Mouse (Mus musculus) kidney, embryonic 16.5 days (tissue): ENCODE results near the gene Eya2. TPM values are rescaled to one million over a fixed set of nuclear protein-coding genes. Genes with fewer than 3 reads are reported as not detected.

Source experiments
- ATAC-seq: fragments of 200-750 bp; cut with Nextera tagmentation; 2 replicates; pipeline ENCODE4 v1.8.0; 2017; ENCODE audit warnings: moderate TSS enrichment; ENCODE audit not compliant: low FRiP score, low TSS enrichment
- H3K27ac ChIP-seq: fragments of 300-500 bp; sonication (generic); 2 replicates; pipeline ENCODE4 v1.5.1; 2014; ENCODE audit warnings: low read length
- H3K27me3 ChIP-seq: fragments of 300-500 bp; sonication (generic); 2 replicates; pipeline ENCODE4 v1.6.1; 2014; ENCODE audit warnings: low read length, control low read depth, mixed read lengths; ENCODE audit not compliant: insufficient read depth
- H3K36me3 ChIP-seq: fragments of 300-500 bp; sonication (generic); 2 replicates; pipeline ENCODE4 v1.6.1; 2014; ENCODE audit warnings: low read length, control low read depth, mixed read lengths; ENCODE audit not compliant: insufficient read depth
- H3K4me1 ChIP-seq: fragments of 300-500 bp; sonication (generic); 2 replicates; pipeline ENCODE4 v1.6.1; 2014; ENCODE audit warnings: low read length, control low read depth, mixed read lengths; ENCODE audit not compliant: insufficient read depth
- H3K4me2 ChIP-seq: fragments of 300-500 bp; sonication (generic); replicated peaks from 2 replicates; pipeline ENCODE4 v1.6.1; 2014; ENCODE audit warnings: low read depth, low read length
- H3K4me3 ChIP-seq: fragments of 300-500 bp; sonication (generic); 2 replicates; pipeline ENCODE4 v1.5.1; 2014; ENCODE audit warnings: mild to moderate bottlenecking, low read length
- H3K9ac ChIP-seq: fragments of 300-500 bp; sonication (generic); replicated peaks from 2 replicates; pipeline ENCODE4 v1.6.1; 2014; ENCODE audit warnings: low read length
- H3K9me3 ChIP-seq: fragments of 300-500 bp; sonication (generic); 2 replicates; pipeline ENCODE4 v1.6.1; 2016; ENCODE audit warnings: low read length, control low read depth
- WGBS: fragments of 180-500 bp; shearing (Covaris S2); extraction: QIAGEN DNeasy Blood & Tissue Kit; methylation state at CpG from one replicate; pipeline ENCODE4 v1.1.7; 2014; 5-methylcytosine and 5-hydroxymethylcytosine counted together
- polyA plus RNA-seq: library from polyadenylated mRNA; unstranded; fragments of >200 nt; fragmentation: Nextera tagmentation; extraction: Ambion mirVana; gene quantifications from 2 replicates; pipeline ENCODE4 v1.2.1, GENCODE M21; 2015

Eya2 gene
- polyA plus RNA-seq, 1 experiment from 2014 or later: 6.8 TPM

- H3K9ac ChIP-seq: 0 out of 2 replicates have a peak overlapping the region, but pooled peaks have one; percentile 3
- H3K27ac ChIP-seq: 0 out of 2 replicates have a peak overlapping the region, but pooled peaks have one; percentile 13
- H3K27me3 ChIP-seq: no peaks in the 10 kb centered on the region
- H3K9me3 ChIP-seq: no peaks in the 10 kb centered on the region
- no peaks in the 10 kb centered on the region for H3K36me3 ChIP-seq
- no peak for ATAC-seq
- WGBS: 46% methylated on average over 9 of the region's 9 CpGs
- H3K4me2 ChIP-seq: no peak overlapping the region
- no peak overlapping the region for H3K4me3 ChIP-seq
- H3K4me1 ChIP-seq: peaks cover 41% of the 10 kb centered on the region
Observed at GRCm38 (mm10) chr2:165654151-165654550, 59.3 kb downstream of the Eya2 start.

- H3K4me3 ChIP-seq: no peak overlapping the region
- H3K27ac ChIP-seq: no peak overlapping the region
- no peak overlapping the region for H3K4me2 ChIP-seq
- 78% methylated on average over 10 of the region's 10 CpGs for WGBS
- H3K4me1 ChIP-seq: peaks cover 46% of the 10 kb centered on the region
- no peak for ATAC-seq
- H3K9me3 ChIP-seq: no peaks in the 10 kb centered on the region
- no peaks in the 10 kb centered on the region for H3K27me3 ChIP-seq
- no peaks in the 10 kb centered on the region for H3K36me3 ChIP-seq
- no peak overlapping the region for H3K9ac ChIP-seq
Observed at GRCm38 (mm10) chr2:165654696-165655491, 60.1 kb downstream of the Eya2 start.

GRCm38 (mm10) chr2:165656541-165656940 is 61.7 kb downstream of the Eya2 start:
- Histone ChIP-seq H3K9ac (no peak overlapping the region), H3K9me3 (no peaks in the 10 kb centered on the region), H3K27ac (no peak overlapping the region), H3K4me2 (no peak overlapping the region), H3K4me1 (peaks cover 35% of the 10 kb centered on the region), H3K4me3 (no peak overlapping the region), H3K27me3 (no peaks in the 10 kb centered on the region), H3K36me3 (no peaks in the 10 kb centered on the region)
- WGBS: 91% methylated on average over 4 of the region's 4 CpGs
- ATAC-seq: no peak

GRCm38 (mm10) chr2:165656956-165657355 is 62.1 kb downstream of the Eya2 start:
- ATAC-seq: no peak
- Histone ChIP-seq H3K4me2 (no peak overlapping the region), H3K9me3 (no peaks in the 10 kb centered on the region), H3K4me3 (no peak overlapping the region), H3K9ac (no peak overlapping the region), H3K4me1 (peaks cover 32% of the 10 kb centered on the region), H3K27me3 (no peaks in the 10 kb centered on the region), H3K27ac (no peak overlapping the region), H3K36me3 (no peaks in the 10 kb centered on the region)
- WGBS: 71% methylated on average over 6 of the region's 6 CpGs

- H3K4me1 ChIP-seq: peaks cover 6% of the 10 kb centered on the region; the same call in 1 of the 2 replicates
- ATAC-seq: no peak
- no peak overlapping the region for H3K4me3 ChIP-seq
- H3K27ac ChIP-seq: no peak overlapping the region
- H3K9me3 ChIP-seq: no peaks in the 10 kb centered on the region
- H3K27me3 ChIP-seq: no peaks in the 10 kb centered on the region
- H3K36me3 ChIP-seq: no peaks in the 10 kb centered on the region
- H3K9ac ChIP-seq: no peak overlapping the region
- no peak overlapping the region for H3K4me2 ChIP-seq
- 74% methylated on average over 5 of the region's 5 CpGs for WGBS
Observed at GRCm38 (mm10) chr2:165659552-165659951, 64.7 kb downstream of the Eya2 start.

GRCm38 (mm10) chr2:165663266-165663665 is 68.4 kb downstream of the Eya2 start:
- Histone ChIP-seq H3K4me1 (peaks cover 4% of the 10 kb centered on the region; the same call in 1 of the 2 replicates), H3K9me3 (no peaks in the 10 kb centered on the region), H3K36me3 (no peaks in the 10 kb centered on the region), H3K4me2 (no peak overlapping the region), H3K9ac (no peak overlapping the region), H3K4me3 (no peak overlapping the region), H3K27ac (no peak overlapping the region), H3K27me3 (no peaks in the 10 kb centered on the region)
- 85% methylated on average over 7 of the region's 7 CpGs for WGBS
- ATAC-seq: no peak

GRCm38 (mm10) chr2:165664648-165665047 is 69.8 kb downstream of the Eya2 start:
- Histone ChIP-seq H3K4me2 (no peak overlapping the region), H3K4me3 (no peak overlapping the region), H3K36me3 (no peaks in the 10 kb centered on the region), H3K9me3 (no peaks in the 10 kb centered on the region), H3K27ac (peak overlapping the region; percentile 45; the same call in 1 of the 2 replicates), H3K9ac (no peak overlapping the region), H3K4me1 (no peaks in the 10 kb centered on the region), H3K27me3 (no peaks in the 10 kb centered on the region)
- ATAC-seq: no peak
- 77% methylated on average over 7 of the region's 7 CpGs for WGBS

GRCm38 (mm10) chr2:165665176-165665575 is 70.3 kb downstream of the Eya2 start:
- no peak overlapping the region for H3K4me3 ChIP-seq

GRCm38 (mm10) chr2:165667096-165667495 is 72.3 kb downstream of the Eya2 start:
- H3K4me2 ChIP-seq: no peak overlapping the region
- H3K27me3 ChIP-seq: no peaks in the 10 kb centered on the region
- H3K9ac ChIP-seq: no peak overlapping the region
- no peak overlapping the region for H3K27ac ChIP-seq
- no peaks in the 10 kb centered on the region for H3K36me3 ChIP-seq
- H3K4me3 ChIP-seq: no peak overlapping the region
- H3K4me1 ChIP-seq: no peaks in the 10 kb centered on the region
- no peak for ATAC-seq
- no peaks in the 10 kb centered on the region for H3K9me3 ChIP-seq
- 59% methylated on average over 2 of the region's 2 CpGs for WGBS

More at GRCm38 (mm10) chr2:165665176-165665575, 70.3 kb downstream of the Eya2 start:
- Histone ChIP-seq H3K9me3 (no peaks in the 10 kb centered on the region), H3K9ac (no peak overlapping the region), H3K4me2 (no peak overlapping the region), H3K27me3 (no peaks in the 10 kb centered on the region), H3K27ac (peak overlapping the region; percentile 45; the same call in 1 of the 2 replicates), H3K36me3 (no peaks in the 10 kb centered on the region), H3K4me1 (no peaks in the 10 kb centered on the region)
- no peak for ATAC-seq
- WGBS: 57% methylated on average over 5 of the region's 5 CpGs

- Histone ChIP-seq H3K4me1 (no peaks in the 10 kb centered on the region), H3K36me3 (no peaks in the 10 kb centered on the region), H3K27ac (no peak overlapping the region), H3K9me3 (no peaks in the 10 kb centered on the region), H3K9ac (no peak overlapping the region), H3K27me3 (no peaks in the 10 kb centered on the region), H3K4me3 (no peak overlapping the region), H3K4me2 (no peak overlapping the region)
- 44% methylated on average over 5 of the region's 6 CpGs for WGBS
- no peak for ATAC-seq
Observed at GRCm38 (mm10) chr2:165682719-165683118, 87.9 kb downstream of the Eya2 start.
